Mouse (Mus musculus): ENCODE measurements around the gene Zfp385c.
A peak's percentile ranks its signal among the peaks of the same experiment; 100 is the strongest.
"Not testable (repeated sequence)": the region's sequence is repeated elsewhere in the genome, so short reads cannot be mapped to it uniquely, and the experiment has no call there.

The Zfp385c gene

GRCm38 (mm10) chr11:100595533-100595932 lies 96.7 kb downstream of the Zfp385c start:
- DNase-seq (ENCODE audit: low spot score in 2 of 2), result no peak

- DNase-seq (ENCODE audit: low spot score in 2 of 2), result no peak
Observed at GRCm38 (mm10) chr11:100594608-100595007, 97.6 kb downstream of the Zfp385c start.

- no peak for DNase-seq (ENCODE audit: low spot score in 2 of 2)
Observed at GRCm38 (mm10) chr11:100592346-100593046, 99.8 kb downstream of the Zfp385c start.

- DNase-seq (ENCODE audit: low spot score in 2 of 2), result no peak
Observed at GRCm38 (mm10) chr11:100588462-100588861, 103.8 kb downstream of the Zfp385c start.

- DNase-seq (ENCODE audit: low spot score in 2 of 2), result no peak
Observed at GRCm38 (mm10) chr11:100585148-100585547, 107.1 kb downstream of the Zfp385c start.

- DNase-seq (ENCODE audit: low spot score in 2 of 2), result peak in 1 of 2 experiments; percentile 29
Observed at GRCm38 (mm10) chr11:100584561-100584961, 107.7 kb downstream of the Zfp385c start.

- no peak for DNase-seq (ENCODE audit: low spot score in 2 of 2)
Observed at GRCm38 (mm10) chr11:100582836-100583235, 109.4 kb downstream of the Zfp385c start.

- not testable (repeated sequence) for DNase-seq (ENCODE audit: low spot score in 2 of 2)
Observed at GRCm38 (mm10) chr11:100582413-100582812, 109.8 kb downstream of the Zfp385c start.

GRCm38 (mm10) chr11:100581756-100582155 lies 110.5 kb downstream of the Zfp385c start:
- DNase-seq (ENCODE audit: low spot score in 2 of 2), result peak; percentile 27 to 29

GRCm38 (mm10) chr11:100580275-100580674 lies 112.0 kb downstream of the Zfp385c start:
- DNase-seq (ENCODE audit: low spot score in 2 of 2), result no peak

- no peak for DNase-seq (ENCODE audit: low spot score in 2 of 2)
Observed at GRCm38 (mm10) chr11:100579116-100579799, 113.0 kb downstream of the Zfp385c start.

- DNase-seq (ENCODE audit: low spot score in 2 of 2), result no peak
Observed at GRCm38 (mm10) chr11:100577852-100578599, 114.2 kb downstream of the Zfp385c start.
